Mouse (Mus musculus) right cerebral cortex, postnatal 14 days (tissue): ENCODE measurements around the gene Olfr981.
"Not testable (repeated sequence)": the region's sequence is repeated elsewhere in the genome, so short reads cannot be mapped to it uniquely, and the experiment has no call there.

ENCODE experiments used
- DNase-seq: peaks from one replicate; pipeline ENCODE4 v3.0.0; 2022

Gene Olfr981

DNA sequence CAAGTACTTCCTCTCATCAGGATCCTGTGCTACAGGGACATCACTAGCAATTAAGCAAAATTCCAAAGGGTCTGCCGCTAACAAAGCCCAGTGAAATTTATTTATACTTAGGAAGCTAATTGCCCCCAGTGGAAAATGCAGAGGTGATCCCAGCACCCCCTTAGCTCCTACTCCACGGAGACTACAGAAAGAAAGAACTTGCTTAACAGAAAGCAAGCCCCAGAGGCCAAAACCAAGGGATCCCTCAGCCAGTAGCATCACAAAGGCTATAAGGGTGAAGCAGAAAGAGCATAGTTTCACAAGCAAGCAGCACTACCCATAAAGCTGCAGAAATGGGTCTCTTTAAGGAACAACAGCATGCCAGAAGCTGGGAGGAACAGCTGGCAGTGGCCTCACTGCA, at the start of gene Olfr981:
Olfr981 (plus strand) TSS at position 301 of the 400 bp plus-strand sequence.
- no peak for DNase-seq

DNA sequence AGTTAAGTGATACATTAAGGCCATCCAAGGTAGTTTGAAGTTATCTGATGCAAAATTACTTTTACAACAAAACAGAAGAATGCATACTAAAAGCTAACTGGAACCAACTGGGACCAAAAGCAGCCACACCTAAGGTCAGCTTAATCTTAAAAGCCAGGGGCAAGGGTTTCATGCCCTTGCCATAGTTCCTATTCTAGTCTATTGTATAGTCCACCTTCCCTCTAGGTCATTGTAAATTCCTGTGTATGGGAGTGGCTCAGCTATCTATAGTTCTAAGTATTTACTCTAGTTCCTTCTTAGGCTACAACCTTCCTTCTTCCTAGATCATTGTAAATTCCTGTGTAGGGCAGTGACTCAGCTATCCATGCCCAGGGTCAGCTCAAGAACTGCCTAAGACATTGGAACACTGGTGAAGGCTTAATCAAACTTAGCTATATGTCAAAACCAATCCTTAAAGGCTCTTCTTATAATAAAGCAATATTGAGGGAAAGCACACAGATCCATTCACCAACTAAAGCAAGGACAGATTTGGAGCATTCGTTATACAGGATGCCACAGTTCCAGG, 44.6 kb upstream of the Olfr981 start:
- DNase-seq = not testable (repeated sequence)

DNA sequence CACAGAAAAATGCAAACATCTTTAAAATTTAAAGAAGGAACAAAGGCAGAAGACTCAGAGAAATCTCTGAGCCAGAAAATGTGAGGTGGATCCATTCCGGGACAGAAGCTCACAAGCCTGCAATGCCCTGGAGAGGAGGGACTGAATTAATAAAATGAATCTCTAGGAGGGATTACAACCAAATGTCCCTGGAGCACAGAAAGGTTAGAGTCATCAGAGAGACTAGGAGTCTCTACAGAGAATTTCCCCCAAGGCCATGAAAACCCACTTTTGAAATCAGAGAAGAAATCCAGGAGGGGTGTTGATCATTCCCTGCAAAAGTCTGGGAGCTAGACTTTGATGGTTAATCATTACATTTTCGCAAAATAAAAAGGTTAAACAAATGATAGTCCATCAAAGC, 29.5 kb upstream of the Olfr981 start, which contains the start of gene Olfr978:
Olfr978 (plus strand) TSS at position 301 of the 400 bp plus-strand sequence.
- no peak for DNase-seq

DNA sequence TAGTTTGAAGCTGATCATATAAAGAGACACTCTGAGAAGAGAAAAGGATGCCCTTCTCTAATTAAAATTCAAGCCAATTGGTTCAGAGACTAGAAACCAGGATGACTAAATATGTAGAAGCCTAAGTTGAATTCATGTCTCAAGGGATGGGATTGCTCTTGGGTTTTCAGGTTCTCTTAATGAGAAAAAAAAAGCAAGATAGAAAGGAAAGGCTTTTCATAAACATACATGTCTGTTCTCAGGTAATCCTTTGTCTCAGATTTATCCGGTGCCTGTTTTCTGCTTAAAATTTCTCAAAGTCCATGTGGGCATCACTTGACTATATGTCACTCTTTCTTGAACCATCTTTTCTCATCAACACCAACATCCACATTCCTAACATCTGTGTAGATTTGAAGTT, 17.9 kb upstream of the Olfr981 start, which contains the start of gene Olfr979:
Olfr979 (minus strand) TSS at position 101 of the 400 bp plus-strand sequence.
- no peak for DNase-seq

- no peak for DNase-seq
Measured at GRCm38 (mm10) chr9:40009482-40009881, 11.8 kb upstream of the Olfr981 start, which contains the start of gene Olfr980. TSS of gene Olfr980 (minus strand) at chr9:40009582.

- DNase-seq = no peak
Measured at GRCm38 (mm10) chr9:40050138-40050537, 28.9 kb downstream of the Olfr981 start.

GRCm38 (mm10) chr9:40073529-40073928, 52.3 kb downstream of the Olfr981 start, which contains the start of gene Olfr982:
TSS of gene Olfr982 (plus strand) at chr9:40073829.
- no peak for DNase-seq
